Mouse (Mus musculus) stomach, embryonic 16.5 days (tissue): ENCODE results near the gene Prkch. TPM values are rescaled to one million over a fixed set of nuclear protein-coding genes. Genes with fewer than 3 reads are reported as not detected.
"Not testable (repeated sequence)": the region's sequence is repeated elsewhere in the genome, so short reads cannot be mapped to it uniquely, and the experiment has no call there.

Experiments
- ATAC-seq: fragments of 200-750 bp; cut with Nextera tagmentation; 2 replicates; pipeline ENCODE4 v1.8.0; 2017; ENCODE audit warnings: moderate number of reproducible peaks, moderate TSS enrichment; ENCODE audit not compliant: insufficient read depth, low FRiP score
- H3K27ac ChIP-seq: fragments of 300-500 bp; sonication (generic); 2 replicates; pipeline ENCODE4 v1.5.1; 2014; ENCODE audit warnings: low read length
- H3K27me3 ChIP-seq: fragments of 300-500 bp; sonication (generic); 2 replicates; pipeline ENCODE4 v1.6.1; 2014; ENCODE audit warnings: low read length, control low read depth, mixed read lengths; ENCODE audit not compliant: control insufficient read depth, insufficient read depth
- H3K36me3 ChIP-seq: fragments of 300-500 bp; sonication (generic); 2 replicates; pipeline ENCODE4 v1.6.1; 2014; ENCODE audit warnings: low read length; ENCODE audit not compliant: control insufficient read depth, insufficient read depth
- H3K4me1 ChIP-seq: fragments of 300-500 bp; sonication (generic); 2 replicates; pipeline ENCODE4 v1.6.1; 2014; ENCODE audit warnings: low read length, control low read depth, mixed read lengths; ENCODE audit not compliant: control insufficient read depth, insufficient read depth
- H3K4me2 ChIP-seq: fragments of 300-500 bp; sonication (generic); 2 replicates; pipeline ENCODE4 v1.6.1; 2014; ENCODE audit warnings: low read depth, low read length, mixed read lengths
- H3K4me3 ChIP-seq: fragments of 300-500 bp; sonication (generic); replicated peaks from 2 replicates; pipeline ENCODE4 v1.5.1; 2014; ENCODE audit warnings: mild to moderate bottlenecking, low read length
- H3K9ac ChIP-seq: fragments of 300-500 bp; sonication (generic); 2 replicates; pipeline ENCODE4 v1.6.1; 2014; ENCODE audit warnings: low read length
- H3K9me3 ChIP-seq: fragments of 300-500 bp; sonication (generic); replicated peaks from 2 replicates; pipeline ENCODE4 v1.6.1; 2016; ENCODE audit warnings: low read length, control low read depth; ENCODE audit not compliant: control insufficient read depth
- WGBS: fragments of 180-500 bp; shearing (Covaris S2); extraction: QIAGEN DNeasy Blood & Tissue Kit; methylation state at CpG from one replicate; pipeline ENCODE4 v1.1.7; 2014; 5-methylcytosine and 5-hydroxymethylcytosine counted together
- polyA plus RNA-seq: library from polyadenylated mRNA; unstranded; fragments of >200 nt; fragmentation: Nextera tagmentation; extraction: Ambion mirVana; gene quantifications from 2 replicates; pipeline ENCODE4 v1.2.1, GENCODE M21; 2015

The Prkch gene
- 9.8 and 11.0 TPM in 2 replicates for polyA plus RNA-seq

GRCm38 (mm10) chr12:73584610-73585240 is at the start of gene Prkch:
Gene Prkch, plus strand, starts transcription at chr12:73584796.
- Histone ChIP-seq H3K9me3 (no peaks in the 10 kb centered on the region), H3K4me3 (peak within 1 kb of the TSS; percentile 85), H3K36me3 (no peaks in the 10 kb centered on the region), H3K4me1 (0 out of 2 replicates have a peak, but pooled peaks cover 4% of the 10 kb centered on the region), H3K27me3 (peaks cover 7% of the 10 kb centered on the region; the same call in 1 of the 2 replicates), H3K4me2 (peak within 1 kb of the TSS; percentile 94), H3K27ac (peak within 1 kb of the TSS; percentile 87), H3K9ac (peak within 1 kb of the TSS; percentile 96)
- under 1% methylated on average over 60 of the region's 61 CpGs for WGBS
- ATAC-seq = peak; percentile 91

- ATAC-seq = peak; percentile 22; the same call in 1 of the 2 replicates
- Histone ChIP-seq H3K4me3 (peak overlapping the region; percentile 15), H3K9ac (0 out of 2 replicates have a peak overlapping the region, but pooled peaks have one; percentile 3), H3K27ac (no peak overlapping the region), H3K9me3 (no peaks in the 10 kb centered on the region), H3K4me1 (no peaks in the 10 kb centered on the region), H3K27me3 (no peaks in the 10 kb centered on the region), H3K4me2 (peak overlapping the region; percentile 41), H3K36me3 (no peaks in the 10 kb centered on the region)
- WGBS = 26% methylated on average over 17 of the region's 17 CpGs
These were observed 47.0 kb upstream of the Prkch start for GRCm38 (mm10) chr12:73537499-73538138.

GRCm38 (mm10) chr12:73538139-73538508 is 46.5 kb upstream of the Prkch start:
- 43% methylated on average over 3 of the region's 3 CpGs for WGBS
- H3K4me1 ChIP-seq, H3K9me3 ChIP-seq, H3K27ac ChIP-seq, H3K27me3 ChIP-seq, H3K36me3 ChIP-seq: not testable (repeated sequence)
- ATAC-seq = peak; percentile 26; the same call in 1 of the 2 replicates
- H3K9ac ChIP-seq = 0 out of 2 replicates have a peak overlapping the region, but pooled peaks have one; percentile 3
- peak overlapping the region; percentile 15 for H3K4me3 ChIP-seq
- peak overlapping the region; percentile 41 for H3K4me2 ChIP-seq

GRCm38 (mm10) chr12:73539151-73539550 is 45.4 kb upstream of the Prkch start:
- no peak; the same call in 1 of the 2 replicates for ATAC-seq

GRCm38 (mm10) chr12:73540402-73540801 is 44.2 kb upstream of the Prkch start:
- no peak overlapping the region for H3K4me2 ChIP-seq
- H3K4me3 ChIP-seq = no peak overlapping the region
- peaks cover 12% of the 10 kb centered on the region for H3K27me3 ChIP-seq
- H3K9ac ChIP-seq = no peak overlapping the region
- H3K27ac ChIP-seq = no peak overlapping the region
- WGBS = 65% methylated on average over 2 of the region's 2 CpGs
- H3K36me3 ChIP-seq = no peaks in the 10 kb centered on the region
- no peaks in the 10 kb centered on the region for H3K9me3 ChIP-seq
- no peak for ATAC-seq
- no peaks in the 10 kb centered on the region for H3K4me1 ChIP-seq

More at GRCm38 (mm10) chr12:73539151-73539550, 45.4 kb upstream of the Prkch start:
- Histone ChIP-seq H3K4me1 (no peaks in the 10 kb centered on the region), H3K4me3 (no peak overlapping the region), H3K27ac (no peak overlapping the region), H3K36me3 (no peaks in the 10 kb centered on the region), H3K27me3 (0 out of 2 replicates have a peak, but pooled peaks cover under 1% of the 10 kb centered on the region), H3K9ac (no peak overlapping the region), H3K9me3 (no peaks in the 10 kb centered on the region), H3K4me2 (0 out of 2 replicates have a peak overlapping the region, but pooled peaks have one; percentile 9)
- 12% methylated on average over 2 of the region's 2 CpGs for WGBS

- no peak overlapping the region for H3K4me2 ChIP-seq
- no peak overlapping the region for H3K27ac ChIP-seq
- peaks cover 8% of the 10 kb centered on the region for H3K4me1 ChIP-seq
- no peaks in the 10 kb centered on the region for H3K9me3 ChIP-seq
- 67% methylated on average over 5 of the region's 5 CpGs for WGBS
- H3K36me3 ChIP-seq = no peaks in the 10 kb centered on the region
- H3K9ac ChIP-seq = no peak overlapping the region
- no peak for ATAC-seq
- peaks cover 29% of the 10 kb centered on the region for H3K27me3 ChIP-seq
- no peak overlapping the region for H3K4me3 ChIP-seq
These were observed 41.4 kb upstream of the Prkch start for GRCm38 (mm10) chr12:73543191-73543590.

- Histone ChIP-seq H3K4me3 (peak overlapping the region; percentile 54), H3K36me3 (no peaks in the 10 kb centered on the region), H3K27ac (peak overlapping the region; percentile 80; the same call in 1 of the 2 replicates), H3K4me1 (peaks cover 8% of the 10 kb centered on the region), H3K9me3 (no peaks in the 10 kb centered on the region), H3K9ac (peak overlapping the region; percentile 76), H3K27me3 (peaks cover 36% of the 10 kb centered on the region), H3K4me2 (peak overlapping the region; percentile 70)
- WGBS = 15% methylated on average over 48 of the region's 48 CpGs
- no peak for ATAC-seq
These were observed 39.6 kb upstream of the Prkch start for GRCm38 (mm10) chr12:73544736-73545671.

GRCm38 (mm10) chr12:73545672-73546085 is 38.9 kb upstream of the Prkch start:
- peak; percentile 35; the same call in 1 of the 2 replicates for ATAC-seq
- no peaks in the 10 kb centered on the region for H3K36me3 ChIP-seq
- H3K4me3 ChIP-seq = peak overlapping the region; percentile 54
- peak overlapping the region; percentile 76 for H3K9ac ChIP-seq
- H3K27ac ChIP-seq = peak overlapping the region; percentile 80
- 1% methylated on average over 55 of the region's 55 CpGs for WGBS
- H3K4me1 ChIP-seq = peaks cover 8% of the 10 kb centered on the region
- peaks cover 42% of the 10 kb centered on the region for H3K27me3 ChIP-seq
- H3K4me2 ChIP-seq = peak overlapping the region; percentile 70
- no peaks in the 10 kb centered on the region for H3K9me3 ChIP-seq
